Mouse (Mus musculus) embryonic stem cell, embryonic (primary cell): ENCODE data around the gene Stk39.
"Not testable (repeated sequence)": the region's sequence is repeated elsewhere in the genome, so short reads cannot be mapped to it uniquely, and the experiment has no call there.

Source experiments
- CTCF ChIA-PET, 4 experiments: fragments of 300-600 bp in 2 of 4; fragments of 350-600 bp in 2 of 4; sonication (Branson Sonifier 250); formaldehyde crosslinking; loops; one replicate each; lab custom pipeline; 2022; ENCODE audit warnings: inconsistent platforms in 2 of 4; lab: Charles Lee
- POLR2A ChIA-PET, 4 experiments: fragments of 300-600 bp in 2 of 4; fragments of 350-600 bp in 2 of 4; sonication (Branson Sonifier 250); formaldehyde crosslinking; loops; one replicate each; lab custom pipeline; 2022; ENCODE audit warnings: antibody characterized with exemption in 4 of 4, inconsistent platforms in 1 of 4; lab: Charles Lee

Gene Stk39

DNA sequence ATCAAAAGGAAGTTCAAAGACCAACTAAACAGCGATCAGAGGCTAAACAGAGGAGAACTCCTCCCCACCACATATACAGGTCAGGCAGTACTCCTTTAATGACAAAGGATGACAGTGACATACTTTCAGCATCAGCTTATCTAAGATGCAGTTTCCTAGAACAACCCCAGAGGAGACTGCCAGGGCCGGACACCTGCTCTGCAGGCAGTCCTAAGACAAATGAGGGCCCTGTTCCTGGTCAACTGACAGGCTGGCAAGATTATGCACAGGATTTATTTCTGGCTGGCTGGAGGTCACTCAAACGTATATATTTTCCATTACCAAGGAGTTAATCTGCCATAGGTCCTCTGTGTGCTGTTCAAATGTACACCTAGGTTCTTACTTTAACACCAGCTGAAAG, 225.8 kb downstream of the Stk39 start:
- ChIA-PET CTCF (interaction anchor here in 1 of 4 experiments (0.7 kb wide), 1 partner anchor 54 kb away, joined by 13 read pairs; no protein-coding TSS in a partner anchor), POLR2A (interaction anchor here in 1 of 4 experiments (0.7 to 0.9 kb wide), 2 partner anchors 22 to 25 kb away, joined by 3 read pairs; no protein-coding TSS in a partner anchor)

DNA sequence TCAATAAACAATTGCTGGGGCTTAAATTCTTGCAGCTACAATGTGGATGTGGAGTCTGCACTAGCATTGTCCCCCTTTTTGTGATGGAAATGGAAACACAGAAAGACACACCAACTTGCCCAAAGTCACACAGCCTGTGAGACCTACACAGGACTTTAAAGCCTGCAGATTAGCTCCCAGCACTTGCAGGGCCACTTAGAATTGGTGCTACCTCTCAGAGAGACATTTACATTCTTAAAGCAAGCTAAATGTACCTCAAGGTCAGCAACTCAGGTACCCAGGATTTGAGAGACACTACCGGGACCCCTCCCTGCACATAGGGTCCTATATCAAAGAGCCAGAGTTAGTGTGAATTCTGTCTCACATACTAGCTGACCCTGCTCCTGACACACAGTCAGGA, 227.5 kb downstream of the Stk39 start:
- ChIA-PET POLR2A (interaction anchor here in 1 of 4 experiments (1.2 to 1.3 kb wide), 3 partner anchors 8 to 47 kb away, joined by 3 to 4 read pairs (median 3); no protein-coding TSS in a partner anchor), CTCF (interaction anchor here in 2 of 4 experiments (1.1 to 2.4 kb wide), 2 partner anchors 106 kb away, joined by 4 to 7 read pairs; no protein-coding TSS in a partner anchor)

DNA sequence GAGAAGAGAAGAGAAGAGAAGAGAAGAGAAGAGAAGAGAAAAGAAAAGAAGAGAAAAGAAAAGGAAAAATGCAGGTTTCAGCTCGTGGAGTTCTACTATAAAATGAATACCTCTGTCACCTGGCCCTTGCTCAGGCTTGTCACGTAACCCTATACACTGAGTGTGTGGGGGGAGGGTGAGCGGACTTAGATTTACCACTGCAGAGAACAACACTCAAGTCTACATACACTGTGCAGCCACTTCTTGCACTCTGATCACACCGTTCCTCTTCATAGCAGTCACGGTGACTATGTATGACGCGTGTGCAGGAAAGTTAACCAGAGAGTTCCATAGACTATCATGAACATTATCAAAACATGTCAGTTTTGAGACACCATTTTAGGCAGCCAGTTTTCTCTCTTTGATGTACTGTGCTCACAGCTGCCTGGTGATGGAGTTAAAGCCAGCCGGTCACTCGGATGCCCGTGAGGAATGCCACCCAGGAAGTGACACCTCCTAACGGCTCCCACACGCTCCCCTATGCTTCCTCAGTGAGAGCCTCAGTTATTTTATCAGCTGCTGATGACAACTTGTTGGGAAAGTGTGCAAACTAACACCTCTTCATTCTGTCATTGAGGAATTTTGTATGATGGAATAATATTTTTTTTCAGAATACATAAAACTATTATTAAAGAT, 228.1 kb downstream of the Stk39 start:
- ChIA-PET CTCF (interaction anchor here in 2 of 4 experiments (1.1 to 2.4 kb wide), 2 partner anchors 107 kb away, joined by 4 to 7 read pairs; no protein-coding TSS in a partner anchor), POLR2A (interaction anchor here in 3 of 4 experiments (0.5 to 1.3 kb wide), 5 partner anchors 9 to 801 kb away, joined by 3 to 7 read pairs (median 3); no protein-coding TSS in a partner anchor)

DNA sequence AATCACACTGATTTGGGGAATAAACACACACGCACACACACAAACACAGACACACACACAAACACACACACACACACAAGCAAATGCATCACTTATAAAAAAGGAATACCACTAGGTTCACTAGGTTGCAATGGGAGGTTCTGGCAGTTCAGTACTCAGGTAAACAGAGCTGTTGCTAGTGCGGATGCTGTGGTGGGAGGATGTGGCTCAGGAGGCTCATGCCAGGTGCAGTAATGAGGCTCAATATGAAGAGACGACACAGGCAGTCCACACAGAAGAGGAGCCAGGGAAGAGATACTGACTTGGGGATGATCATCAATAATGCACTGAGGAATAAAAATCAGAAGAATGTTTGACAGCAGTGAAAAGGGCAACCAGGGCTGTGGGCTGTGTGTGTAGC, 228.8 kb downstream of the Stk39 start:
- POLR2A ChIA-PET, result interaction anchor here in 1 of 4 experiments (0.7 kb wide), 1 partner anchor 802 kb away, joined by 7 read pairs; no protein-coding TSS in a partner anchor
- CTCF ChIA-PET, result interaction anchor here in 1 of 4 experiments (0.7 kb wide), 1 partner anchor 414 kb away, joined by 3 read pairs; no protein-coding TSS in a partner anchor

DNA sequence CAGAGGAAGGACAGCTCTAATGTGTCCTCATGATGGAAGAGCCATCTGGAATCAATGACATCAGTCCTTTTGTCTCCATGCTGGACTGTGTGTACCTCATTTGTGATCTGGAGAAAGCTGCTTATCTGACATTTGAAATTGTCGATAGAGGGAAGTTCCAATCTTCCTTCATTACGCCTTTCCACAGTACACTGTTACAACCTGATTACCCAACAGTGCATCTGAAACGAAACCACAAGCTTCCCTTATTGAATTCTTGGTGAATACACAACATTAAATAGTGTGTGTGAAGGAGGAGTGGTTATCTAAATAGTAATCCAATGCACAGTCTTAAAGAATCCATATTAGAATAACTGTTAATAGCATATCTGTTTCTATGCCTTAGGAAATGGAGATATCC, 230.0 kb downstream of the Stk39 start:
- ChIA-PET CTCF (interaction anchor here in 1 of 4 experiments (0.6 kb wide), 1 partner anchor 109 kb away, joined by 3 read pairs; no protein-coding TSS in a partner anchor), POLR2A (interaction anchor here in 2 of 4 experiments (0.7 to 1.8 kb wide), 3 partner anchors 8 to 60 kb away, joined by 3 to 6 read pairs (median 4); no protein-coding TSS in a partner anchor)

DNA sequence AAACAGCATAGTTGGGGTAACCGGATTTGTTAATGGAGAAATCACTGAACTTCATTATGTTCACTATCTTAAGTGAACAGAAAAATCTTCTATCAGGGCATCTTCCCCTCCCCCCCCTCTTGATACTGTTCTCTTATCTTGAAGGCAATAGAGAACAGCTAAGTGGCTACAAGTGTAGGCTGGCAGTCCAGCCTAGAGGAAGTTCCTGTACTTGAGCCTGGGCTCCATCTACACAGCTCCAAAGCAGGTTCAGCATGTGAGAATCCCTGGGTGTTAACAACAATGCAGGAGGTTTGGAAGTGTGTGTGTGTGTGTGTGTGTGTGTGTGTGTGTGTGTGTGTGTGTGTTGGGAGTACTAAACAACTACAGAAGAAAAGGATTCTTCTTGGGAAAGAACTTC, 230.4 kb downstream of the Stk39 start:
- ChIA-PET CTCF (interaction anchor here in 2 of 4 experiments (0.6 kb wide), 2 partner anchors 21 to 109 kb away, joined by 3 to 4 read pairs; no protein-coding TSS in a partner anchor), POLR2A (interaction anchor here in 2 of 4 experiments (0.6 to 1.8 kb wide), 3 partner anchors 8 to 170 kb away, joined by 4 to 6 read pairs (median 4); no protein-coding TSS in a partner anchor)

DNA sequence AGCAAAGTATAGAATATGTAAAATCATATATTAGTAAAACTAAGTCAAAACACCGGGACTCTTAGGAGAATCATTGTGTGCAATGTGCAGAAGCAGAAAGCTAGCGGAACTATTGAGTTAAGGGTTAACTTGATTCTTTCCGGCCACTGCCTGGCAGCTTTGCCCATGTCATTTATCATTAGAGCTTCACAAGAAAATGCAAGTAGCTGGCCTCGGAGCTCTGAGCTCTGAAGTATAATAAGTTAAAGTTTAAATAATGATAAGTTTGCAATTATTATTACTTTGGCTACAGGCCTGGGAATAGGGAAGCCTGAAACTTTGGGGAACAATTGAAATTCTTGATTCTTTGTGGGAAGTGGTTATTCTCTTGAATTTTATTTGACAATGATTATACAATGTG, 232.7 kb downstream of the Stk39 start:
- POLR2A ChIA-PET, CTCF ChIA-PET: not testable (repeated sequence)

DNA sequence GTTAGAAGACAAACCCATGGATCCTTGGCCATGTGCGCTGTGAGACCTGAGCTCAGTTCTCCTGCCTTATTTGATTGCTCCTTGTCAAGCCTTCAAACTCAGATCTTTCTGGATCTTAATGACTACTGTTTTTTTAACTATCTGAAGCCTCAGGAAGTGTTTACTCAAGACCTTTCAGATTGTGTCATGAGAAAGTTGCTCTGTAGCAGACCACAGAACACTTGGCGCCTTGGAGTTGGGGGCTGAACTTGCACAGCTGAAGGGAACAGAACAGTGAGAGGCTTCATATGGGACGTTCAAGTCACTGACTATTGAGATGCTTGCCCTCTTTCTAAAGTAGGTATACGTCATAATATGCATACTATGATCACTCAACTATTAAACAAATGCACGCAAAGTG, 239.1 kb downstream of the Stk39 start:
- ChIA-PET POLR2A (no interaction called here), CTCF (no interaction called here)

DNA sequence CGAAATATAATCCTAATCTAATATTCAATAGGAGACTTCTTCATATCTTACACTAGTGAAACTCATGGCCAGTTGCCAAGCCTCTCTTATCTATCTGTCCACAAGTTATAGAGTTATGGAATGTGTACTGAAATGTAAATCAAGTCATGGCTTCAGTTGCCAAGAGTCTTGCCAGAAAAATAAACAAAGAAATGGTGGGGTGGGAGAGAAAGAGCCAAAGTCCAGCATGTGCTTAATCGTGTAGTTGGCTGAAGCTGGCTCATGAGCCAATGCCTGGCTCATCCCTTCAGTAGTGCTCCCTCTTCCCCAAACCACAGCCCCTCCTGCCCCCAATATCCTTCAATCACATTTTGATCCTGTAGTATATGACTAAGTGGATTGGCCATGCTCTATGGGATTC, 242.2 kb downstream of the Stk39 start:
- POLR2A ChIA-PET, result no interaction called here

DNA sequence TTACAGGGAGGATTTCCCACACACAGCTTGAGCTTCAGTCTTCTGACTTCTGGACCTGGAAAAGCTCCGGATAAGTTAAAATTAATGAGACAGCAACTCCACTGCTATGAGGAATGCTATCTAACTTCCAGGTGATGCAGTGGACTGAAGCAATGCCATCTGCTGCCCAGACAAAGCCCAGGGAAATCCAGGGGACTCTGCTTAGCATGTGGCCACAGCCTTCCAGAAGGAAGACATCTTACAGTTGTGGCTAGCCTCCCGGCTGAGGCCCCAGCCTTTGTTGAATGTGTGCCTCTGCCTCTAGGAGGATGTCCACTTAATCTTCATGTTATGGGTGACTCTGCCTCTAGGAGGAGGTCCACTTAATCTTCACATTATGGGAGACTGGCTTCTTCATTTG, 243.0 kb downstream of the Stk39 start:
- CTCF ChIA-PET, result interaction anchor here in 1 of 4 experiments (0.6 kb wide), 1 partner anchor 397 kb away, joined by 4 read pairs; no protein-coding TSS in a partner anchor
- POLR2A ChIA-PET, result no interaction called here

More for the DNA sequence above, 242.2 kb downstream of the Stk39 start:
- CTCF ChIA-PET, result no interaction called here

DNA sequence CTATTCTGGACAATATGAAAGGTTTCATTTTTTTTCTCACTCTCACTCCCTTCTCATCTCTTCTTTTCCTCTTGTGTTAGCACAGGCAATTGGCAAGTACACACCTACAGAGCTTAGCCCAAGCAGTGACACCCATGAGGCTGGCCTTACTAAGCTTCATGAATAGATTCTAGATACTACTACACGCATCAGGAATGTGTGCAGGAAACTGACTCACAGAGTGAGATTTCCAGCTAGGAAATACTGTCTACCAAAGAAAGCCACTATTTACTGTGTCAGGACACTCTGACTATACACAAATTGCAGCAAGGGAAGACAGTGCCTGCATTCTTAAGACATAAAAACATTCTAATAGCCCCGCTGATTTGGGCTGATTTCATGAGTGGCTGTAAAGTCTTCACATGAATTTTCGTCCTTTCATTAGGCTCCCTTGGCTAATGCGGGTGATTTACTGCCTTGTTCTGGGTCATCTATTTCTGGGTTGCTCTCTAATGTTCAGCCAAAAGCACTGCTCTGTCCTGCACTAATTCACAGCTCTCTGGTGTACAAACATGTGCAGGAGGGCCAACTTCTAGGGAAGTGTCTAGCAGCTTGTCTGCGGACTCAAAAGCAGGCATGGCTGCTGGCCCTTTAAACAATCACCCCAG, 249.7 kb downstream of the Stk39 start:
- ChIA-PET POLR2A (interaction anchor here in 1 of 4 experiments (0.9 kb wide), 1 partner anchor 24 kb away, joined by 3 read pairs; no protein-coding TSS in a partner anchor), CTCF (interaction anchor here in 1 of 4 experiments (1.0 to 2.4 kb wide), 2 partner anchors 127 to 128 kb away, joined by 4 to 19 read pairs; no protein-coding TSS in a partner anchor)

DNA sequence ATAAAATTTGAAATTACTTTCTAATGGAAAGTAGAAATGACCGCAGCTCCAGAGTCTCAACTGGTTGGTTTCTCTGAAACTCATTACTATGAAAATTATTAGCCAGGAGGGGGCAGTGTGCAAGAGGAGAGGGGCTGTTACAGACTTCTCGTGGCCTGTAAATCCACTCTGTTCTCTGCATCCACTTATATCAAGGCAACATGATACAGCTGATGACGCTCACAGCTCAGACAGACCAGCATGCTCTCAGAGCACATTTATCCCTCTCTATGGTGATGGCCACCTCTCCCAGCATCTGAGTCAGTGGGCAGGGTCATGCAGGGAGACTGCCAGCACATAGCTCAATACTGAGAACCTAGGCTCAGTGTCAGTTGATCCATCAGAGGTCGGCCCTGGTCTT, 250.8 kb downstream of the Stk39 start:
- POLR2A ChIA-PET, result interaction anchor here in 1 of 4 experiments (0.9 to 1.2 kb wide), 2 partner anchors 25 to 128 kb away, joined by 3 read pairs; no protein-coding TSS in a partner anchor
- CTCF ChIA-PET, result interaction anchor here (0.6 to 2.4 kb wide), 12 partner anchors 20 to 194 kb away, joined by 3 to 19 read pairs (median 4); no protein-coding TSS in a partner anchor

DNA sequence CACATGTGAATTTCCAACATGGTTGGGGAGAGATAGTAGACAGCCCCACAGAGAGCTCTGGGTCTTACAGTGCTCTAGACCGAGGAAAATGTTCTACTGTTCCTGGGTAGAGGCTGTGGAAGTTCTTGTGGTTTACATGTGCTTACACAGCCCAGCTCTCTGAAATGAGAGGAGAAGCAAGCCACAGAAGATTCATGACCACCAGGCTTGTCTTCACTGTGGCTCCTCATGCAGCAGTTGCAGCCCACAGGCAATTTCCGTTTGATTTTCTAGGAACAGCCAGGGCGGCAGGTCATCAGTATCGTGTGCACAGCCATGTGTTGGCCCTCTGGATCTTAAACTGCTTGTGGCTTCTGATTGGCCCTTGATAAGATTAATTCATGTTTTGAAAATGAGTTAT, 252.2 kb downstream of the Stk39 start:
- CTCF ChIA-PET, result interaction anchor here in 3 of 4 experiments (0.7 to 2.4 kb wide), 5 partner anchors 103 to 139 kb away, joined by 3 to 19 read pairs (median 4); no protein-coding TSS in a partner anchor
- POLR2A ChIA-PET, result no interaction called here

DNA sequence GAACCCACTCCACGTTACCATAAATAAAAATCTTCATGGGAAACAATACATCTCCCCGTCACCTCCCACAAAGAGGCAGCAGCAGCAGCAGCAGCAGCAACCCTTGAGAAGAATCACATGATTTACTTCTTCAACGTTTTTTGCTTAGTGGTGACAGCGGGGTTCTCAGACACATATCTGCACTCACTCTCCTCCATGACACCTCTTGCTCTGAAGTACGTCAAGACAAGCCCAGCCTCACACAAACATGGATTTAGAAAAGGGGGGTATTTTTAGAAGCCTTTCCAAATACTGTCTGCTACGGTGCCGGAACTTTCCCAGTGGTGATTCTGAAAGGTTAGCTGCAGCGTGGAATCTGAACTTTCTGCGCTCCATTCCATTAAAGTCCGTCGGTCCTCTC, 256.9 kb downstream of the Stk39 start:
- ChIA-PET POLR2A (no interaction called here), CTCF (interaction anchor here in 1 of 4 experiments (1.1 kb wide), 1 partner anchor 136 kb away, joined by 4 read pairs; no protein-coding TSS in a partner anchor)

DNA sequence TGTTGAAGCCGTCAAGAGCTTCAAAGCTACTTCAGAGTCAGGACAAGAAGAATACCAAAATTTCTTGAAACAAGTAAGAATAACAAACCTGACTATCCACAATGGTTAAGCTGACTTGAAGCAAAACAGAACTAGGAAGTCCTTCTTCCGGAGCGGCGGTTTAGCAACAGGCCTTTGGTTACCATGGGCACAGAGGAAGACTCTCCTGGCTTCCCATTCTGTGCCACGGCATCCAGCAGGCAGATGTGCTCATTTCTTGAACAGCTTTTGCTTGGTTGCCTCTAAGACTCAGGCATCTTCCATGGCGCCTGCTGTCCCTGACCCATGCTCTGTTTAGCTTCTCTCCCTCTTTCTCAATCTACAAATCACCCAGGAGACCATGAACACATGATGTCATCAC, 257.7 kb downstream of the Stk39 start:
- ChIA-PET POLR2A (no interaction called here), CTCF (interaction anchor here in 1 of 4 experiments (0.7 kb wide), 1 partner anchor 136 kb away, joined by 4 read pairs; no protein-coding TSS in a partner anchor)

DNA sequence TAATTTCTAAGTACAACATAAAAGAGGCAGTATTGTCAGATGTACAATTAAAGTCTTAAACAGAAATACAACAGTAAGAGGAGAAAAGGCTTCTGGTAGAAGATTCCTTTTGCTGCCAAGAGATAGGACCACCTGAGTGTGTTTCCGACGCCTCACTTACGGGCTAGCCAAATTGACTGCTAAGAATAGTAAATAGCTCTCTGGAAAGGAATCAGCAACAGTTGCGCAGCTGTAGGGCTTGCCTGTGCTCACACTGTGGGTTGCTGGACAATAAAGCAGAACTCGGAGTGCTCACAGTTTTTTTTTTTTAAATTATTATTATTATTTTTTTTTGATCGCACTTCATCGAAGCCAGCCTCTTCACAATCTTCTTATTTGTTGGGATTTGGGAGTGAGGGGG, 260.6 kb downstream of the Stk39 start:
- POLR2A ChIA-PET, result interaction anchor here in 1 of 4 experiments (0.6 kb wide), 1 partner anchor 246 kb away, joined by 3 read pairs; no protein-coding TSS in a partner anchor
- CTCF ChIA-PET, result no interaction called here

DNA sequence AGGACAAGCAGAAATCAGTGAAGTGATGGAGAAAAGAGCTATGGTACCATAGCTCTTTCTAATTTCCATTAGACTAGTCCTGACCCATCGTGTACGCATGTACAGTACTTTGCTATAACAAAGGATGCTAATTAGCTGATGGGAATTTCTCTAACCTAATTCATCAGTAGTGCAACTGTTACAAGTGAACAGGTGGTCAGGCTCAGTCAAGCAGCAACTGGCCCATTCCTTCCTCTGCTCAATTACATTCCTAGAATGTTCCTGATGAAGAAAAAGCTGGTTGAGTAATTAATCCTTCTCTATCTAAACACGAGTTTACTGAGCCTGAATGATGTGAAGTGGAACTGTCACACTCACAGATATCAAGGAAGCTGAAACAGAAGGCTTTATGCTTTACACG, 275.8 kb downstream of the Stk39 start:
- CTCF ChIA-PET, result interaction anchor here in 1 of 4 experiments (0.9 kb wide), 1 partner anchor 70 kb away, joined by 5 read pairs; no protein-coding TSS in a partner anchor
- POLR2A ChIA-PET, result no interaction called here

DNA sequence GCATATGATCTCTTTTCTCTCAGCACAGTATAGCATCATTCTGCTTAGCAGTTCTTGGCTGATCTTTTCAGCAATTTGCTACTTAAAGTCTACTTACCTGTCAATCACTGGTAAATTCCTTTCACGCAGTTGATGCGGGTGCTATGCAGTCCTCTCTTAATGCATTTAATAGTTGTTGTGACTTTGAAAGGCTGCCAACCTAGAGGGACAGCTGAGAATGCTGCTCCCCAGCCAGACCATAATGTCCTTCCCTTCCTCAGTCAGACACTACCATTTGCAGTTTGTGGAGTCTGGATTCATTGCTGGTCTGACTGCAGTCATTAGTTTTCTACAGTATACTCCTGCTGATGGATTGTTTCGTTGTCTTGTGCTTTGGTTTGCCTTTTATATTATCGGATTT, 277.6 kb downstream of the Stk39 start:
- POLR2A ChIA-PET, result no interaction called here

DNA sequence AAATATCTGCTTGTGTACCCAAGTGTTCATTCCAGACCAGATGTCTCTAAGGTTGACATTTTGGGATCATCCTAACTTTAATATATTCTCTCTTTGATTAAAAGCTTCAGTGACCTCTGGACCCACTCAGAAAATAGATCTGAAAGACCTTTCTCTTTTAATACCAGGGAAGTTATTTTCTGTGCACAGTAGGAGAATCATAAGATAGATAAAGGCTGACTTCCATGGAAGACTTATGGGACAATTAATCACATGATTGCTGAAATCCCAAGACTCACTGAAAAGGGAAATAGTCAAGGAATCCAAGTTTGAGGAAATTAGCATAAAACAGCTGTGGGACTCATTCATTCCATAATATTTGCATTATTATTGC, 278.6 kb downstream of the Stk39 start:
- ChIA-PET POLR2A (no interaction called here), CTCF (no interaction called here)

More for the DNA sequence above, 277.6 kb downstream of the Stk39 start:
- CTCF ChIA-PET, result no interaction called here
